Mouse (Mus musculus): ENCODE results near the gene Nme8.

Nme8 gene

GRCm38 (mm10) chr13:19640203-19640851, 57.3 kb downstream of the Nme8 start:
- DNase-seq = no peak

DNA sequence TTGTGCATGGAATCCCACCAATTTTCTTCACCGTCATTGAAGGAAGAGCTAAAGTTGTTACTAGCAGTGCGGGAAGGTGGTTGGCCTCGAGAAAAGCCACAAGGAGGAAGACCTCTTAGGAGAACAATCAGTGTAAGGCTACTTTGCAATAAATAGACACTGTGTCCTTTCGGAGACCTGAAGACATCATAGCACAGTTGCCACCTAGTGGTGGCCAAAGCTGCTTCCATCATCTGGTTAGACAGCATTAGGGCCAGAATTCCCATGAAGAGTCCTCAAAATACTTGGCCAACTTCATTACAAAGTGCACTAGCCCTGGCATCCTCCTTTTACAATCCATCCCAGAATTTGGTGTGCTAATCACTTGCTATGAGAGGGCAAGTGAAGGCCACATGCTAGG, 61.5 kb downstream of the Nme8 start:
- DNase-seq = no peak

DNA sequence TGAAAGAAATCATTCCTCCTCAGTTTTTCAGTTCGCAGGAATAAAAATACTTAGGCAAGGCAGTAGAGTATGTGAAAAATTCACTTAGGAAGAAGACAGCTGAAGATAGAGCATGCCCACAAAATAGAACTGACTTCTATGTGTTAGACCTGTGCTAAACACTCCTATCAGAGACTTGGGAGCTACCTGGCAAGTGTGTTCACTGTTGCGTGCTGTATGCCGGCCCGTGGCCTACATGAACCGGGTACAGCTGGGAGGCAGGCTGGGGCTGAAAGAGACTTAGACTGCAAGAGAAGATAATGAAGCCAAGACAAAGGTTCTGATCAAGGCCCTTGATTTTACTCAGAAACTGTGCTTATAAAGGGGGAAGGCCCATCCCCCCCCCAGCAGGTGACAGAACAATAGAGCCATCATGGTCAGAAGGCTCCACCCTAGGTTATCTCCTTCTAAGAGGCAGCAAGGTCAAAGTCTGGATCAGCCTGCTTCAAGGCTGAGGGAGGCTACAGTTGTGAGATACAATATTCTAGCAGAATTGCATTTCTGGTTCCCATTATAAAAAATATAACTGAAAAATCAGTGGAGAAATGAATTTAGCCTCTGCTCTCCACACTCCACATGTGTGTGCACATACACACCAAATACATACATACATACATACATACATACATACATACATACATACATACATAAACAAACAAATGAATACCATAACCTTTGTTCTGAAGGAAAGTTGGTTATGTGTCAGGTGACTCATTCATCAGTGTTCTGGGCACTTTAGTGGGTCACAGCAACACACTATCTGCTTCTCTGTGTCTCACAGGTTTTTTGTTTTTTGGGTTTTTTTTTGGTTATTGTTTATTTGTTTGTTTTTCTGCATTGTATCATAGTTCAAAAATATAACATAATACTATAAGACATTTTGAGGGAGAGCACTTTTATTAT, 66.6 kb downstream of the Nme8 start:
- DNase-seq = no peak

GRCm38 (mm10) chr13:19626473-19626872, 71.1 kb downstream of the Nme8 start:
- no peak for DNase-seq

GRCm38 (mm10) chr13:19624632-19625320, 72.8 kb downstream of the Nme8 start:
- DNase-seq = no peak

DNA sequence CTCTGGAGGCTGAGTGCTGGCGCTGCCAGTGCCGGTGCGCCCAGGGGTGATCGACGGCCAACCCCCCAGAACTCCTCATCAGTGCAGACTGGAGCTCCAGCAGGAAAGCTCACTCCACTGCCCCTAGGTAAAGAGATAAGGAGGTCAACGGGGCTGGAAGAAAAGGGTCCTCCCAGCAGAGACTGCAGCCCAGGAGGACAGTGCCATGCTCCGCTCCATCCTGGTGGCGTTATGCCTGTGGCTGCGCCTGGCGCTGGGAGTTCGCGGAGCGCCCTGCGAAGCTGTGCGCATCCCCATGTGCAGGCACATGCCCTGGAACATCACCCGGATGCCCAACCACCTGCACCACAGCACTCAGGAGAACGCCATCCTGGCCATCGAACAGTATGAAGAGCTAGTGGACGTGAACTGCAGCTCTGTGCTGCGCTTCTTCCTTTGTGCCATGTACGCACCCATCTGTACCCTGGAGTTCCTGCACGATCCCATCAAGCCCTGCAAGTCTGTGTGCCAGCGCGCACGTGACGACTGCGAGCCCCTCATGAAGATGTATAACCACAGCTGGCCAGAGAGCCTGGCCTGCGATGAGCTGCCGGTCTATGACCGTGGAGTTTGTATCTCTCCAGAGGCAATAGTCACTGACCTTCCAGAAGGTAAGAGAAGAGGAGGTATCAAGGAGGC, 74.2 kb downstream of the Nme8 start:
- peak; percentile 25 for DNase-seq

DNA sequence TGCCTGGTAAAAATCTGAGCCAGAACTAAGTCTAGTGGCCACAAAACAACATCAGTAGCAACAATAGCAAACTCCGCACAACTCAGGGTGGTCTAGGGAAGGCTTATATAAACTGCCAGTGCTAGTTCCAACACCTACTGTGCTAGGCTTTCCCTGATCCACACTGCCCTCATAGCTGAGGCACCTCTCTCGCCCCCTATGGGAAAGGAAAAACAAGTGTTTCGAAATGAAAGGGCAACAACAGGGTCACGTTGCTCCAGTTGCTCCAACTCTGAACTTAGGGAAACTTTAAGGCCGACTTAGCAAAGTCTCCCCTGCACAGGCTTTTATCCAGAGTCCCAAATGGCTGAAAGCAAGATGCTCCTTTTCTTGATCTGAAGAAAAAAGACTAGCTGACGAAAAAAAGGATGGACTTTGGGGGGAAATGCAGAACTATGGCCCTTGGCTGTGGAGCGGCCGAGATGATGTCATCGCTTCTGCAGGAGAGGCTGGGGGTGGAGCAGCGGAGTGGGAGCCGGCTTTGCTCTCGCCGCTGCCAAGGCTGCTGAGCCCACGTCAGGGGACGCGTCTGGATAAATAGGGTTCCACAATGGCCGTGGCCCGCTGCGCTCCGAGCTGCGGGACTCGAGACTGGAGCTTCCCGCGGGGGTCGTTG, 74.9 kb downstream of the Nme8 start, which contains the start of gene Sfrp4:
TSS of gene Sfrp4 (plus strand) at position 532 of the 655 bp plus-strand sequence.
- DNase-seq = peak; percentile 39

GRCm38 (mm10) chr13:19619216-19619927, 78.2 kb downstream of the Nme8 start, which contains the start of gene Epdr1:
Gene Epdr1 (minus strand): TSS chr13:19619927.
- peak; percentile 84 for DNase-seq

DNA sequence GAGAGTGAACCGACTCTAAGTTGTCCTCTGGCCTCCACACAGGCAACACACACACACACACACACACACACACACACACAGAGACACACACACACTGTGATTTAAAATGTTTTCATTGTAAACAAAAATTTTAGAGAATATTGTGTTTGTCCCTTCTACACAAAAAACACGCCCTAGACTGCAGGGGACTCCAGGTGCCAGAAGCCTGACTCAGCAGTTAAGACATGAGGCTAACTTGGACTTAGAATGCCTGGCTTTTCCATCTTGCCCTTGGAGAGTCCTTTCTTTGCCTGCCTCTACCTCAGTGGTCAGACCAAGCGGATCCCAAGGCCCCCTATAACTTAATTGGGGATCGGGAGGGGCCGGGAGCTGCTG, 78.8 kb downstream of the Nme8 start:
- no peak for DNase-seq

- peak; percentile 33 for DNase-seq
Observed at GRCm38 (mm10) chr13:19618081-19618480, 79.5 kb downstream of the Nme8 start.

- DNase-seq = no peak
Observed at GRCm38 (mm10) chr13:19614311-19614710, 83.3 kb downstream of the Nme8 start.

DNA sequence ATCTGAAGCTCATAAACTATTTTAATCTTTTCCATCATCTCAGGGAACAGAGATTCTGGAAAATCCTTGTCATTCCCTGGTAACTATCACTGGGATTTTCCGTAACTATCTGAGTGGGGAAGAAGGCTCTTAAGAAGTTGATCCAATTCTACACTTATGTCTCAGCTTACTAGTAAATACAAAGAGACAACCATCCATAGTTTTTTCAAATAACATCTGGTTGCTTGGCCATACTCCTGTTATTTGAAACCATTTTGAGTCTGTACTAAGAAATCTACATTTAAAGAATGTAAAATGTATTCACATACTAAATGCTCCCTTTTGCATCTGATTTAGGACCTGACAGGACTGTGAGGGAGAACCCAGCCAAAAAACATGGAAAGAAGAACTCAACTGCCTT, 84.2 kb downstream of the Nme8 start:
- DNase-seq = no peak

- DNase-seq = no peak
Observed at GRCm38 (mm10) chr13:19612963-19613362, 84.6 kb downstream of the Nme8 start.

DNA sequence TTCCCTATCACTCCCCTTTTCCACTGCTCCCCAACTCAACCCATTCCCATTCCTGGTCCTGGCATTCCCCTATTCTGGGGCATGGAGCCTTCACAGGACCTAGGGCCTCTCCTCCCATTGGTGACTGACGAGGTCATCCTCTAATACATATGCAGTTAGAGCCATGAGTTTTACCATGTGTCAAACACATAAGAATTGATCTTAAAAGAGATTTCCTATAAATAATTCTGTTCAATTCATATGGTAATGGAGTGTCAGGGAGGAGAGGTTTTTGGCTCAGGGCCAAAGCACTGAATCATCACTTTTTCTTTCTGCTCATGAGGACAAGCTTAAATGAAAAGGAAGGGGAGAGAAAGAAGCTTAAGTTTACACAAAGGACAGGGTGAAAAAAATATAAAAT, 85.2 kb downstream of the Nme8 start:
- no peak for DNase-seq

DNA sequence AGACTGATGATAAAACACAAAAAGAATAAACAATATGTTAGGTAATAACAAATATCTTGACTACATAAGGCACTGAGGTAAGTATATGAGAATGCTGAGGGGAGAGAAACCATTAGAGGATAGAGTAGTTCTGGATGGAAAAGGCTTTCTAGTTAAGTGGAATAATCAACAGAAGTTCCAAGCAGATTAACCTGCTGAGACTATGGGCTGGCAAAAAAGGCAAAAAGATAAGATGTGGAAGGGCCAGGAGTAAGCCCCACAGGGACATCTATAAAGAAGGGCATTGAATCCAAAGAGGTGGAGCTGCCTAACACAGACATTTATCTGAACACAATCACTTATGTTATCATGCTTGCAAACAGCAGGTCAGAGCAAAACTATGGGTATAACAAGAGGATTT, 89.5 kb downstream of the Nme8 start:
- DNase-seq = no peak

- DNase-seq = no peak
Observed at GRCm38 (mm10) chr13:19604916-19605315, 92.7 kb downstream of the Nme8 start.

DNA sequence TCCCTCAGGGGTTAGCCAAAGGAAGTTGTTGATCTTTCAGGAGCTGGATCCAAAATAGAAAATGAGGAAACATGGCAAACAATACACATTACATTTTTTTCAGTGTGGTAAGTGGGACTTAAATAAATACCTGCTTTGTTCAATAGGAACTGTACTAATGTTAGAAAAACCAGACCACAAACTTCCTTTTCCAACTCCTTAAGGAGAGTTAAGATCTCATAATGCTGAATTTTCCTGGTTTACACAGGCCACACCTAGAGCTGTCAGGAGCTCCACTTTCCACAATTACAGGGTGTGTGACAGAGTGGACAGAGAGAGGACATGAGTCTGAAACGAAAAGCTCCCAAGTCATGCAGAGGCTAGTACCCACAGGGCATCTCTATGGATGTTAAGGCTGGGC, 93.9 kb downstream of the Nme8 start:
- DNase-seq = no peak

DNA sequence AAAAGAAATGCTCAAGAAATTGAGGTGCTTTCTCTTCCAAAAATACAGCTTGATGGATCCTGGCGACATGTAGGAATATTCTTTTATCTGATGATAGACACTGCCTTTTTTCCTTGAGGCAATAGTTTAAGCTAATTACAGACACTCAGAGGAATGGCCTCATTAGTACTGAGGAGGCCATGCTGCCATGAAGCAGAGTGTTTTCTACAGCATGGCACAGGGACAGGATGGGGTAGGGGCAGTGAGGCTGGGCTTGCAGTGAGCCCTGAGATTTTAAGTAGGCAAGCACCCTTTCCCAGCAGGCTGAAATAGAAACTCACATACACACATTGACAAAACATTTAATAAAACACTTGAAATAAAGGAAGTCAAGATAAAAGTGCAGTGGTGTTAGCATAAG, 95.1 kb downstream of the Nme8 start:
- no peak for DNase-seq

- DNase-seq = no peak
Observed at GRCm38 (mm10) chr13:19599242-19599641, 98.4 kb downstream of the Nme8 start.

DNA sequence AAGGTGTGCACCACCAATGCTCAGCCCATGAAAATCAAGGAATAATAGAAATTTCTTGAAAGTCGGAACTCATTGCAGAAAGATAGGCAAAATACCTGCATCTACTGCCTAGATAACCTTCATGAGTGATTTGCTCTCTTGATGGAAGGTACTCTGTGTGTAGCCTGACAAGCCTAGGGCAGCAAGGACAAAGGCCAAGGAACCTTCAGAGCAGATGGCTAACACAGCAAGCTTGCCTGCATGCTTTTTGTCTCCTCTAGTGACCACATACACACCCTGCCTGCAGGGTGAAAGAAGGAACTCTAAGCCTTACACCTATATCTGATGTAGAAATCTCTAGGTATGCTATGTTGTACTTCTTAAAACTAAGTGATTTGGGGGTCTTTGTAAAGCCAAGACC, 102.5 kb downstream of the Nme8 start:
- peak; percentile 23 for DNase-seq

All from cerebellum, adult 11-12 months (tissue).